ENCODE assay signal across 16 mouse cellular contexts in the genomic region with DNA sequence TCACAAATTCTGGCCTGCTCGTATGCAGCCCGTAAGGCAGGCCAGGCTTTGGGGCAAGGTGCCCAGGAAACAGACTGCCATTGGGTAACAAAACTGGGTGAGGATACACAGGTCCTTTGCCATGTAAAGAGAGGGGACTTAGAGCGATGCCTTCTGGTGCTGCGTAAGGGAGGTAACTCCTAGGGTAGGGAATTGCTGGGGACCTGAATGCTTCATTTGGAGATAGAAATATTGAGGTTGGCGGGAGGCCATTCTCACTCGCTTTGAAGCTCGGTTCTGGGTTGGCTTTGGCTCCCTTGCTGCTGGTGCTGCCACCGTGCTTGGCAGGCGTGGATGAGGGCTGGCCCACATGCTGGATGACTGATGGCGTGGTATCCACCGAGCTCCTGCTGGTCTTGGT.
DNase-seq lines count a peak whose midpoint lies in the region; ATAC-seq and TF ChIP-seq lines count a peak whose summit lies in the region.
"Had no signal": no experiment of that assay in that cellular context is flagged by ENCODE, and none has a peak within 500 bp of the region (broad histone marks: within the 10 kb centered on the region; RNA-seq: fewer than 3 reads in every experiment).

No protein-coding gene starts in this region.

- 69% methylated on average over 11 of the region's 11 CpGs for WGBS in forebrain, postnatal 0 days
- WGBS in forebrain, embryonic 13.5 days = 88% methylated on average over 11 of the region's 11 CpGs

- H3K27me3 ChIP-seq in forebrain, postnatal 0 days (ENCODE audit: insufficient read depth, low read length) = no peaks in the 10 kb centered on the region
- no peaks in the 10 kb centered on the region; the same call in 1 of the 2 replicates for H3K27me3 ChIP-seq in forebrain, embryonic 13.5 days

- no peak overlapping the region for H3K4me3 ChIP-seq in forebrain, postnatal 0 days (ENCODE audit: low read depth, low read length)
- no peak overlapping the region for H3K4me3 ChIP-seq in forebrain, embryonic 13.5 days
- H3K4me3 ChIP-seq: embryonic facial prominence, embryonic 13.5 days; hindbrain, embryonic 13.5 days; intestine, embryonic 15.5 days; midbrain, embryonic 10.5 days; neural tube, embryonic 13.5 days had no signal

- no peak overlapping the region for H3K9ac ChIP-seq in forebrain, postnatal 0 days
- no peak overlapping the region for H3K9ac ChIP-seq in forebrain, embryonic 13.5 days
- H3K9ac ChIP-seq: embryonic facial prominence, embryonic 13.5 days; hindbrain, embryonic 13.5 days; intestine, embryonic 15.5 days; liver, postnatal 0 days; neural tube, embryonic 13.5 days had no signal

- ATAC-seq in forebrain, postnatal 0 days = peak; percentile 48
- ATAC-seq in forebrain, embryonic 13.5 days = no peak; the same call in 1 of the 2 replicates
- ATAC-seq: intestine, embryonic 15.5 days; liver, postnatal 0 days had no signal

- no peaks in the 10 kb centered on the region; the same call in 1 of the 2 replicates for H3K36me3 ChIP-seq in forebrain, postnatal 0 days (ENCODE audit: insufficient read depth)
- H3K36me3 ChIP-seq in forebrain, embryonic 13.5 days (ENCODE audit: poor library complexity, severe bottlenecking) = peaks cover 57% of the 10 kb centered on the region

- no peak overlapping the region for H3K27ac ChIP-seq in forebrain, postnatal 0 days (ENCODE audit: low read depth, low read length)
- no peak overlapping the region for H3K27ac ChIP-seq in forebrain, embryonic 13.5 days
- H3K27ac ChIP-seq: embryonic facial prominence, embryonic 13.5 days; hindbrain, embryonic 13.5 days; intestine, embryonic 15.5 days; midbrain, embryonic 10.5 days; neural tube, embryonic 13.5 days had no signal

- H3K9me3 ChIP-seq in forebrain, postnatal 0 days (ENCODE audit: low read length) = no peaks in the 10 kb centered on the region
- H3K9me3 ChIP-seq in forebrain, embryonic 13.5 days (replicated peaks) = no peaks in the 10 kb centered on the region
- H3K9me3 ChIP-seq: embryonic facial prominence, embryonic 13.5 days; hindbrain, embryonic 13.5 days; intestine, embryonic 15.5 days; midbrain, embryonic 10.5 days; neural tube, embryonic 13.5 days had no signal

- no peak for TF ChIP-seq CTCF in forebrain, postnatal 0 days (IDR thresholded peaks at IDR 0.05; ENCODE audit: low read depth)

- H3K4me1 ChIP-seq in forebrain, postnatal 0 days (ENCODE audit: insufficient read depth) = no peaks in the 10 kb centered on the region
- peaks cover 15% of the 10 kb centered on the region for H3K4me1 ChIP-seq in forebrain, embryonic 13.5 days
- H3K4me1 ChIP-seq: intestine, embryonic 15.5 days had no signal

- no peak overlapping the region for H3K4me2 ChIP-seq in forebrain, postnatal 0 days (ENCODE audit: low read depth)
- no peak overlapping the region for H3K4me2 ChIP-seq in forebrain, embryonic 13.5 days
- H3K4me2 ChIP-seq: embryonic facial prominence, embryonic 13.5 days; hindbrain, embryonic 13.5 days; intestine, embryonic 15.5 days; neural tube, embryonic 13.5 days had no signal

- DNase-seq in forebrain, postnatal 0 days = peak; percentile 50
- DNase-seq in right cerebral cortex, adult 18-20 months = peak; percentile 34
- DNase-seq in right cerebral cortex, postnatal 36 days (ENCODE audit: low spot score in 2 of 2) = no peak
- DNase-seq in cerebellum, adult 8-10 months = peak; percentile 51
- no peak for DNase-seq in gastrocnemius, adult 18-20 months (ENCODE audit: low spot score)
- DNase-seq in testis, postnatal 10 days (ENCODE audit: low spot score) = no peak
- DNase-seq: gastrocnemius, postnatal 36 days; liver, postnatal 0 days; right cerebral cortex, postnatal 25 days; thymus, postnatal 36 days had no signal

Comparison
In these comparisons a context has a peak if more than half of its experiments do, and no peak if none do; other contexts are left out.
1. DNase-seq: peak in forebrain, postnatal 0 days (single experiment), right cerebral cortex, adult 18-20 months (single experiment) and cerebellum, adult 8-10 months (single experiment); none in right cerebral cortex, postnatal 36 days (0 of 2), gastrocnemius, adult 18-20 months (single experiment) and testis, postnatal 10 days (single experiment).